Comparison of ENCODE assay signal across 12 mouse cellular contexts in genomic region chr3:152147085-152147831, GRCm38 (mm10). TPM values are rescaled to one million over a fixed set of nuclear protein-coding genes. Genes with fewer than 3 reads are reported as not detected.
DNase-seq lines count a peak whose midpoint lies in the region; ATAC-seq and TF ChIP-seq lines count a peak whose summit lies in the region.
"Had no signal": no experiment of that assay in that cellular context is flagged by ENCODE, and none has a peak within 500 bp of the region (broad histone marks: within the 10 kb centered on the region; RNA-seq: fewer than 3 reads in every experiment).

No protein-coding gene starts in this region.

- no peak for TF ChIP-seq CTCF in heart, postnatal 0 days (IDR thresholded peaks at IDR 0.05; ENCODE audit: low read depth)

- H3K4me3 ChIP-seq in heart, postnatal 0 days (ENCODE audit: low read depth, low read length) = no peak overlapping the region
- H3K4me3 ChIP-seq: forebrain, embryonic 12.5 days; intestine, embryonic 15.5 days; liver, embryonic 13.5 days; myocyte had no signal

- TF ChIP-seq EP300 in heart, postnatal 0 days (IDR thresholded peaks at IDR 0.05; ENCODE audit: low read depth) = no peak

- ATAC-seq in heart, postnatal 0 days (ENCODE audit: insufficient read depth, low read depth) = no peak; the same call in 1 of the 2 replicates
- peak; percentile 58 for ATAC-seq in common myeloid progenitor, adult 5-6 weeks (replicated peaks; ENCODE audit: low read depth, poor library complexity, severe bottlenecking)
- ATAC-seq: intestine, embryonic 15.5 days had no signal

- WGBS in heart, postnatal 0 days = 32% methylated on average over 12 of the region's 12 CpGs

- no peak for DNase-seq in heart, postnatal 0 days (ENCODE audit: low spot score)
- no peak for DNase-seq in heart, adult 8-10 months (ENCODE audit: low spot score)
- DNase-seq in 416B (ENCODE audit: low read depth) = peak; percentile 26
- DNase-seq in adipocyte (ENCODE audit: low spot score) = peak; percentile 52
- DNase-seq in ovary, adult 18-20 months (ENCODE audit: low spot score) = no peak
- DNase-seq in layer of hippocampus, adult 9-11 months = no peak
- DNase-seq: liver, embryonic 13.5 days; thymus, postnatal 36 days had no signal

- no peaks in the 10 kb centered on the region for H3K9me3 ChIP-seq in heart, postnatal 0 days (replicated peaks; ENCODE audit: control insufficient read depth, low read length)
- H3K9me3 ChIP-seq: forebrain, embryonic 12.5 days; intestine, embryonic 15.5 days; liver, embryonic 13.5 days had no signal

- no peak overlapping the region for H3K9ac ChIP-seq in heart, postnatal 0 days (replicated peaks; ENCODE audit: low read depth, low read length)
- H3K9ac ChIP-seq: forebrain, embryonic 12.5 days; intestine, embryonic 15.5 days; liver, embryonic 13.5 days had no signal

- H3K4me2 ChIP-seq in heart, postnatal 0 days (ENCODE audit: low read depth, low read length) = no peak overlapping the region
- H3K4me2 ChIP-seq: forebrain, embryonic 12.5 days; intestine, embryonic 15.5 days; liver, embryonic 13.5 days had no signal

- H3K4me1 ChIP-seq in heart, postnatal 0 days (ENCODE audit: control insufficient read depth, insufficient read depth) = peaks cover 54% of the 10 kb centered on the region
- H3K4me1 ChIP-seq: forebrain, embryonic 12.5 days had no signal

- H3K27ac ChIP-seq in heart, postnatal 0 days (ENCODE audit: low read depth) = peak overlapping the region; percentile 5
- H3K27ac ChIP-seq: forebrain, embryonic 12.5 days; intestine, embryonic 15.5 days; liver, embryonic 13.5 days had no signal

- no peaks in the 10 kb centered on the region for H3K36me3 ChIP-seq in heart, postnatal 0 days (replicated peaks; ENCODE audit: control insufficient read depth, insufficient read depth, low read length)
- H3K36me3 ChIP-seq: forebrain, embryonic 12.5 days; intestine, embryonic 15.5 days; liver, embryonic 13.5 days had no signal

- no peaks in the 10 kb centered on the region for H3K27me3 ChIP-seq in heart, postnatal 0 days (ENCODE audit: control insufficient read depth, insufficient read depth, low read length)
- H3K27me3 ChIP-seq: forebrain, embryonic 12.5 days; intestine, embryonic 15.5 days had no signal

RNA-seq across cellular contexts. Expression of gene Gipc2, which starts 18.8 kb away (rescaled TPM):
- not detected in 2 replicates for total RNA-seq in heart, postnatal 0 days (2014; rRNA removed; ENCODE audit: low replicate concordance)
- 3.3 and 3.6 TPM in 2 replicates for polyA plus RNA-seq in heart, postnatal 0 days (2015; fragmentation: Nextera tagmentation; extraction: Ambion mirVana)
- total RNA-seq in heart, adult 8-10 months (2022) = 1 to 10 TPM; 3.0 to 4.8 (median 3.4) TPM
- 1.2 TPM in 1 of 2 replicates, not detected in the other for total RNA-seq in common myeloid progenitor, adult 5-6 weeks (2017)

Comparison
In these comparisons a context has a peak if more than half of its experiments do, and no peak if none do; other contexts are left out.
1. DNase-seq: peak in 416B (single experiment) and adipocyte (single experiment); none in heart, postnatal 0 days (single experiment), heart, adult 8-10 months (single experiment), ovary, adult 18-20 months (single experiment) and layer of hippocampus, adult 9-11 months (single experiment).